Mouse (Mus musculus) cerebellum, adult 8-10 months (tissue): Measurements from ENCODE around the gene Arl9.
"Not testable (repeated sequence)": the region's sequence is repeated elsewhere in the genome, so short reads cannot be mapped to it uniquely, and the experiment has no call there.

Experiments
- DNase-seq: peaks from one replicate; pipeline ENCODE4 v3.0.0; 2022

Gene Arl9

DNA sequence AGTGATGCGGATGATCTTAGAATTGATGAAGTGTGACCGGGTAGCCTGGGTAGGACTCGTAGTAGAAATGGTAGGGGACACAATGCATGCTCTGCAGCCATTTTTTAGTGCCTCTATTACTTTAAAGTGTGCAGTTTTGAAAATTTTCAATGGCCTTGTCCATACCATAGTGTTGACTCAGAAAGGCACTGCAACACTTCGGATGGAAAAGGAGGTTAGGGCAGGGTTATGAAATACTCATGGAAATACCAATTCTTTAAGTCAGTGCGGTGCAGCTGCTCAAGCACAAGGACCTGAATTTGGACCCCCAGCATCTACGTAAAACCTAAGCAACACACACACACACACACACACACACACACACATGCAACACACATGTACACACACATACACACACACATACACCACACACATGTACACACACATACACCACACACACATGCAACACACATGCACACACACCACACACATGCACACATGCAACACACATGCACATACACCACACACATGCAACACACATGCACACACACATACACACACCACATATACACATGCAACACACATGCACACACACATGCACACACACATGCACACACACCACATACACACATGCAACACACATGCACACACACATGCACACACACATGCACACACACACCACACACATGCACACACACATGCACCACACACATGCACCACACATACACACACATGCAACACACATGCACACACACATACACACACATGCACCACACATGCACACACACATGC is at the start of gene Arl9:
Gene Arl9, plus strand, starts transcription at position 5 of the 771 bp plus-strand sequence.
- DNase-seq, result no peak

- no peak for DNase-seq
Measured at GRCm38 (mm10) chr5:76954271-76954900, 49.5 kb upstream of the Arl9 start.

DNA sequence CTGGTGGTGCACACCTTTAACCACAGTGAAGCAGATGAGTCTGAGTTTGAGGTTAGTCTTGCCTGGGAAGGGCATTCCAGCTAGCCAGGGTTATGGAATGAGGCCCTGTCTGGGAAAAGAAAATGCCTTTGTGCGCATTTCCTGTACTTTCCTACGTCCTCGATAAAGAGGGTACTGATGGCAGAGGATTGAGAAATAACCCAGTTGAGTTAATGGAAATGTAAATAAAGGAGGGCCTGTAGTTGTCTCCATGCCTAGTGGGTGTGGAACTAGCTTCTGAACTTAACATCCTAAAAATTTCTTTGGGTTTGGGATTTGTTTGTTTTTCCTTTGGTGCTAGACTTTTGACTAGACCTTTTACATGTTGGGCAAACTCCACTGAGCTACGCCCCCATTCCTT is 48.4 kb upstream of the Arl9 start:
- DNase-seq, result no peak

DNA sequence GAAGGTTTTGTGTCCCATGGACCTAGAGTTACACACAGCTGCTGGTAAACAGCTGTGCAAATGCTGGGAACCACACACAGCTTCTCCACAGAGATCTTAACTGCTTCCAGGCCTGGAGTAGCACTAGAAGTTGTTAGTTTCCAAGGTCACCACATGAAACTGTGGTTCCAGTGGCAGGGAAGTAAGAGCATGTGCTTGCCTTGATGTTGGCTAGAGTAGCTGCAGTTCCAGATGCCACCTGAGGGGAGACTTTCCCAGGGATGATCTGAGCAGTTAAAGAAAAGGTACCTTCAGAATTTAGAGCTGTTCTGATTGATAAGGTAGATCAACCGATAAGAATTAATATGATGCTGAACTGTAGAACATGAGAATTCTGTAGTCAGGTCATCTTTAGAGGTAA is 45.9 kb upstream of the Arl9 start:
- DNase-seq, result no peak

DNA sequence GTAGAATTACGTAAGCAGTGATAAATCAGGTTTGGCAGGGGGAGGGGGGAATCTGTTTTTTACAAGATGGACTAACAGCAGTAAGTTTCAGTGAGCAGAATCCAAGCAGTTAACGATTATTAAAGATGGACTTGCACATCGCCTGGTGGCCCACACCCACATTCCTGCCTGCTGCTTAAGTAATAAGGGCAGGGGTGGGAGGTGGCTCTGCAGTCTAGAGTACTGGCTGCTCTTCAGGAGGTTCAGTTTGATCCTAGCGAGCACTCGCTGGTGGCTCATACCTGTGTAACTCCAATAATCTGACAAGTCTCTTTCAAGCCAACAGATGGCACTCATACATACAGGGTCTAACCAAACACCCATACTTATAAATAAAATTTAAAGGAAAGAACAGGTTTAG is 44.3 kb upstream of the Arl9 start:
- DNase-seq, result no peak

GRCm38 (mm10) chr5:76962545-76962944 is 41.3 kb upstream of the Arl9 start:
- no peak for DNase-seq

DNA sequence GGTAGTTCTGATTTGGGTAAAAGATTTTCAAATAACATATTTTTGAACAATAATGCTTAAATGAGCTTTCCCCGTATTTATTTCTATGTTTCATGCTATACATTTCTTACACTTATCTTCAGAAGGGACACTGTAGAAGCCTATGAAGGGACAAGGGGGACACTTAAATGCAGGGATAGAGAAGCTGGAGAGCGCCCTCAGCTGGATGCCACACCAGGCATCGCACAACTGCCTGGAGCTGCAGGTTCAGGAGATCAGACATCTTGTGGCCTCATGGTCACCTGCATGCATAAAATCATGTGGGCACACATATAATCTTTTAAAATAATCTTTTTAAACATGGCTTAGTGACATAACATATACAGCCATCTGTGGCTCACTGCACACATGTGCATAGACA is 39.2 kb upstream of the Arl9 start:
- DNase-seq, result no peak

DNA sequence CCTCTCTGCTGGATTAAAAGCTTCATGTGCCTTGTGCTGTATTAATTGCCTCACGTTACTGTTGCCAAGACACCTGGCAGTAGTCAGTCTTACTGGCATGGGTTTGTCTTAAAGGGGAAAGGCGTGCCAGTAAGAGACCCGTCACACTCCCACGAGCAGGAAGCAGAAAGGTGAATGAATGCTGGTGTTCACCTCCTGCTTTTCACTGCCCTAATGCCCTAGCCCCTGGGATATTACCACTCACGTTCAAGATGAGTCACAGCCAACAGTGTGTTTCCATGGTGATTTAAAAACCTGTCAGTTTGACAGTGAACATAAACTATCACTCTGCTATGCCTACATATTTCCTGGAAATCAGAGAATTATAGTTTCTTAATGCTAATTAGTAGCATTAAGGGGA is 34.6 kb upstream of the Arl9 start:
- DNase-seq, result no peak

- not testable (repeated sequence) for DNase-seq
Measured at GRCm38 (mm10) chr5:76971115-76971514, 32.7 kb upstream of the Arl9 start.

DNA sequence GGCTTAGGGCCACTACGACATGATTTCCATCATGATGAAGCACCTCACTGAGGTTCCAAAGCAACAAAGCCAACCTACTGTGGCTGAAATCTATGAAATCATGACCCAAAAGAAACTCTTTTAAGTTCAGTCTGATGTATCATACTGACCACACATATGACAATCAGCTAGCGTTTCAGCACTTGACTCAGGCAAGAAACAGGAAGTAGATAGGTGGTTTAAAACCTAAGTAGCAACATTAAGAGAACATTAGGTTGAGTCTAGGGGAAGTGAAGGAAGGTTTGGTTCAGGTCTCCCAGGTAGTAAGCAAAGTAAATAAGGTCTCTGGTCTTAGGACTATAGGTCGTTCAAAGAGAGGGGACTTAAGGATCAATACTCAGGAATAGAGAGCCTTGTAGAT is 30.4 kb upstream of the Arl9 start:
- no peak for DNase-seq

DNA sequence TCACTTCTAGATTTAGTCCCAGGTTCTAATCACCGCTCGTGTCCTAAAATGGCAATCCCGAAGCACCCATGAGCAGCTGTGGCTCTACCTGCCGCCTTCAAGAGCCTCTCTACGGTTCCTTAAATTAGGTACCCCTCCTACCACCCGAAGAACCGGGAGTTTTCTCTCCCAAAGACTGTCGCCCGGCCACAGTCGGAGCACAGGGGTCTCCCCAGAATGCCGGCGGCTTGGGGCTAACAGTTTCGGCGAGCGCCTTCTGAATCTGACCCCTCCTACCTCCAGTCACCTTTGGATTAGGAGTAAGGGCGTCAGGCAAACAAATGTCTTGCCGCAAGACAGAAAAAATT is 29.7 kb upstream of the Arl9 start:
- DNase-seq, result no peak

DNA sequence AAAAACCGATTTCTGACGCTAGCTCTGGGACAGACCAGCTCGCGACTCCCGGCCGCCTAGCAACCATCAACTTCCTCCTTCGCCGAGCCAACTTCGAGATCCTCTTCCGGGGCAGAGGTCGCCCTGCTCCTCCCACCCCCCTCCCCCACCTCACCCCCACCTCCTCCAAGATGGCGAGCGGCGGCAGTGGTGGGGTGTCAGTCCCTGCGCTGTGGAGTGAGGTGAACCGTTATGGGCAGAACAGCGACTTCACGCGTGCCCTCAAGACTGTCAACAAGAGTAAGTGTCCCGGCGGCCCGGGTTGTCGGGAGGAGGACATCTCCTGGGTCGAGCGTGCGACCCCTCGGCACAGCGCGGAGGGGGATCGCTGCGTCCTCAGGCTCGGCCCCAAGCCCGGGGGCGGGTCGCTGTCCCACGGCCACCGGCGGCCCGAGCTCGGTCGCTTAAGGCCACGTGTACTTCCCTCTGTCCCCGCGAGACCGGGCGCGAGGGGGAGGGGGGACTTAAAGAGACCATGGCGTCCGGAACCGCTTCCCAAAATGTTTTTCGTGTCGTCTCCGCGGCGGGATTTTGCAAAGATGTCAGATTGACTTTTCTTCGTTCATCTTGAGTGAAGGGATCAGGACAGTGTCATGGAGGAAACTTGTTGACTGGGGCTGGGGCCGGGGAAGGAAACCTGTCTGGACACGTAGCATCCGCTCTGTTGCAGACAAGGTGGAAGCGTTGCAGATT is 29.1 kb upstream of the Arl9 start, which contains the start of gene Srp72:
Gene Srp72, plus strand, starts transcription at position 130 of the 732 bp plus-strand sequence.
- DNase-seq, result peak; percentile 75

- DNase-seq, result no peak
Measured at GRCm38 (mm10) chr5:76975736-76976135, 28.1 kb upstream of the Arl9 start.

GRCm38 (mm10) chr5:76984015-76984414 is 19.8 kb upstream of the Arl9 start:
- no peak for DNase-seq

DNA sequence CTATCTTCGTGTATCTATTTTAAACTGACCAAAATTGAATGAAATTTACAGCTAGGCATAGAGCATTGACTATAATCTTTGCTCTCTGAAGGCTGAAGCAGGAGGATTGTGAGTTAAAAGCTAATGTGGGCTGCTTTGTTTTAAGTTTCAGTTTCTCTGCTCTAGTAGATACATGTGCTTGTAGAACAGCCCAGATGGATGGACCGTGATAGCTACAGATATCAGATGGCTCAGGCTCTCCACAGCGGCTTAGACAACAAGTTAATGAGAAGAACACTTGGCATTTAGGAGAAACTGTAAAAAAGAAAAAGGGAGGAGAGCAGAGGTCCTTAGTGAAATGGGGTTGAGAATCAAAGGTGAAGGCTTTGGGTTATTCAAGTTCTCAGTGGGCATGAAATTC is 13.1 kb upstream of the Arl9 start:
- DNase-seq, result no peak

GRCm38 (mm10) chr5:76993174-76993814 is 10.6 kb upstream of the Arl9 start:
- DNase-seq, result no peak

DNA sequence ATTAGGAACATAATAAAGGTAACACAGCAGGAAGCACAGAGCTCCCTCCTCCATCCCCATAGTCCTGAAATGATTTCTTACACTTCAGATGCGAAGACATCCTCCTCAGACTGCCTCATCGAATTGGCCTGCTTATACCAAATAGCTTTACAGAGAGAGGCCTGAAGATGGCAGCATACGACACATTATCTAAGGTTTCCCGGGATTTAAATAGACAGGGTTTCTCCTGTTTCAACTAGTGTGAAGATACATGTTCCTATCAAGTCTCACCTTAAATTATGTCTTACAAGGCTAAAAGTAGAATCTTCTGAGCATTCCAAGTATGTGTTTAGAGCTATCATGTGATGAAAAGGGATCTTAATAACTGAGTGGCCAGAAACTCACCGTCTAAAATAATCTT is 5.4 kb upstream of the Arl9 start:
- no peak for DNase-seq

- DNase-seq, result no peak
Measured at GRCm38 (mm10) chr5:77001192-77001591, 2.7 kb upstream of the Arl9 start.

GRCm38 (mm10) chr5:77010352-77010751 is 6.5 kb downstream of the Arl9 start:
- DNase-seq, result no peak

DNA sequence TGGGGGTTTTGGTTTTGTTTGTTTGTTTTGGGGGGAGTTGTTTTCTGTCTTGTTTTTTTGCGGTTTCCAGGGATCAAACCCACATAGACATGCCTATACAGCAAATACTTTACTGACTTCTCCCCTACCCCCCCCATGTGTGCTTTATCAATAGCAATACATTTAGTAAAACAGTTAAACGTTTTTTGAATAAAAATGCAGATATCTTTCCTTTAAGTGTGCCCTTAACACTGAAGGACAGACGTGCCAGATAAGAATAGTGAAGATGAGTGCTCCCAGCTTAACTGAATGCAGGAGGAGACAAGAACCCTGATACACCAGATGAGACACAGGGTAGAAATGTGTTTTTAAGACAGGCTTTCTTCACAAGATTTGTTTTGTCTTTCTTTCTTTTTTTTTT is 7.2 kb downstream of the Arl9 start:
- no peak for DNase-seq

GRCm38 (mm10) chr5:77013171-77013570 is 9.3 kb downstream of the Arl9 start:
- DNase-seq, result no peak

- DNase-seq, result peak; percentile 53
Measured at GRCm38 (mm10) chr5:77015544-77016482, 12.0 kb downstream of the Arl9 start, which contains the start of gene Thegl. Gene Thegl (plus strand): TSS chr5:77016023.
